7 mouse cellular contexts compared by ENCODE assay signal in the genomic region with DNA sequence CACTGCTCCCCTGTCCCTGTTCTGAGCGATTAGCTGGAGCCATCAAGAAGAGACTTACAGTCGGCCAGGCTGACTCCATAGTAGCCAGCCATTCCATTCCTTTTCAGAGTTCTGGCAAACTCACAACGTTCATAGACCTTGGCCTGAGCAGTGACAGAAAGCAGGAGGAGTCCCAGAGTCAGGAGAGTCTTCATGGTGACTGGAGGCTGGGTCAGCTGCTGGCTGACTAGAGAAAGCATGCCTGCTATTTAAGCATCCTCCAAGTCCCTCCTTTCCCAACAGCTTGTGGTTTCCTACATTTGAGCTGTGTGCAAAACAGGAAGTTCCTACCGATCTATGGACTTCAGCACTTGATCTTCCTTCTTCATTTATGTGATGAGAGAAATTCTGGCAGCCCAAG. TPM values are rescaled to one million over a fixed set of nuclear protein-coding genes. Genes with fewer than 3 reads are reported as not detected.
DNase-seq lines count a peak whose midpoint lies in the region; ATAC-seq and TF ChIP-seq lines count a peak whose summit lies in the region.

A gene (minus strand): TSS at position 273 of the 400 bp plus-strand sequence.

- no peak for ATAC-seq in forebrain, embryonic 16.5 days
- no peak for ATAC-seq in limb, embryonic 14.5 days (ENCODE audit: low FRiP score, low read depth)
- no peak for ATAC-seq in midbrain, embryonic 16.5 days
- no peak for ATAC-seq in cerebellum, adult (ENCODE audit: insufficient number of reproducible peaks, low FRiP score, low TSS enrichment)

- H3K36me3 ChIP-seq in forebrain, embryonic 16.5 days (ENCODE audit: control insufficient read depth, insufficient read depth), result no peaks in the 10 kb centered on the region
- H3K36me3 ChIP-seq in limb, embryonic 14.5 days (ENCODE audit: control insufficient read depth, insufficient read depth, low read length), result no peaks in the 10 kb centered on the region
- H3K36me3 ChIP-seq in midbrain, embryonic 16.5 days (ENCODE audit: control insufficient read depth, insufficient read depth, low read length), result no peaks in the 10 kb centered on the region

- H3K9me3 ChIP-seq in forebrain, embryonic 16.5 days (ENCODE audit: control insufficient read depth, low read length), result no peaks in the 10 kb centered on the region
- H3K9me3 ChIP-seq in limb, embryonic 14.5 days (ENCODE audit: control insufficient read depth, low read length), result no peaks in the 10 kb centered on the region
- H3K9me3 ChIP-seq in midbrain, embryonic 16.5 days (replicated peaks; ENCODE audit: control insufficient read depth, low read length, poor library complexity, severe bottlenecking), result no peaks in the 10 kb centered on the region

- WGBS in forebrain, embryonic 16.5 days, result 62% methylated on average over 4 of the region's 4 CpGs
- WGBS in limb, embryonic 14.5 days, result 61% methylated on average over 4 of the region's 4 CpGs
- WGBS in midbrain, embryonic 16.5 days, result 71% methylated on average over 4 of the region's 4 CpGs

- H3K4me3 ChIP-seq in forebrain, embryonic 16.5 days (replicated peaks; ENCODE audit: low read length), result no peak within 1 kb of the TSS
- no peak within 1 kb of the TSS for H3K4me3 ChIP-seq in limb, embryonic 14.5 days (replicated peaks; ENCODE audit: low read length)
- no peak within 1 kb of the TSS for H3K4me3 ChIP-seq in midbrain, embryonic 16.5 days (ENCODE audit: low read depth, low read length)

- no peaks in the 10 kb centered on the region for H3K4me1 ChIP-seq in forebrain, embryonic 16.5 days (replicated peaks; ENCODE audit: control insufficient read depth, insufficient read depth, low read length)
- H3K4me1 ChIP-seq in limb, embryonic 14.5 days (ENCODE audit: control insufficient read depth, insufficient read depth, low read length), result no peaks in the 10 kb centered on the region
- H3K4me1 ChIP-seq in midbrain, embryonic 16.5 days (ENCODE audit: control insufficient read depth, insufficient read depth, low read length), result no peaks in the 10 kb centered on the region

- no peak within 1 kb of the TSS for H3K4me2 ChIP-seq in forebrain, embryonic 16.5 days (ENCODE audit: low read length)
- no peak within 1 kb of the TSS for H3K4me2 ChIP-seq in limb, embryonic 14.5 days (replicated peaks; ENCODE audit: low read depth, low read length, severe bottlenecking)
- no peak within 1 kb of the TSS for H3K4me2 ChIP-seq in midbrain, embryonic 16.5 days (ENCODE audit: low read length)

- H3K9ac ChIP-seq in forebrain, embryonic 16.5 days (replicated peaks; ENCODE audit: low read depth, low read length), result no peak within 1 kb of the TSS
- no peak within 1 kb of the TSS for H3K9ac ChIP-seq in limb, embryonic 14.5 days (ENCODE audit: low read depth, low read length, severe bottlenecking)
- H3K9ac ChIP-seq in midbrain, embryonic 16.5 days (ENCODE audit: low read depth, low read length), result no peak within 1 kb of the TSS

- H3K27me3 ChIP-seq in forebrain, embryonic 16.5 days (replicated peaks; ENCODE audit: control insufficient read depth, insufficient read depth, low read length), result no peaks in the 10 kb centered on the region
- no peaks in the 10 kb centered on the region for H3K27me3 ChIP-seq in limb, embryonic 14.5 days (ENCODE audit: control insufficient read depth, insufficient read depth, low read length)
- H3K27me3 ChIP-seq in midbrain, embryonic 16.5 days (ENCODE audit: control insufficient read depth, insufficient read depth, low read depth, low read length), result no peaks in the 10 kb centered on the region

- no peak within 1 kb of the TSS for H3K27ac ChIP-seq in forebrain, embryonic 16.5 days (ENCODE audit: low read length)
- no peak within 1 kb of the TSS for H3K27ac ChIP-seq in limb, embryonic 14.5 days (replicated peaks; ENCODE audit: low read depth, low read length)
- H3K27ac ChIP-seq in midbrain, embryonic 16.5 days (ENCODE audit: low read length), result no peak within 1 kb of the TSS

- DNase-seq in 416B (ENCODE audit: low read depth) (peak; percentile 79), adipocyte (ENCODE audit: low spot score) (peak; percentile 97)
- DNase-seq in heart, postnatal 4 days, result no peak
- DNase-seq in limb, embryonic 14.5 days (ENCODE audit: low spot score), result no peak

- no peak for TF ChIP-seq POLR2A in limb, embryonic 14.5 days (IDR thresholded peaks at IDR 0.05; ENCODE audit: borderline replicate concordance, extremely low read depth, insufficient read depth, insufficient read length)

RNA-seq across cellular contexts. Expression of the gene that starts here (rescaled TPM):
- polyA plus RNA-seq in forebrain, embryonic 16.5 days (2015; fragmentation: Nextera tagmentation; extraction: Ambion mirVana), result 12.2 and 16.5 TPM in 2 replicates
- total RNA-seq in heart, postnatal 4 days (2021), result 10 to 100 TPM; 23.5 to 24.2 TPM
- 37.7 and 38.7 TPM in 2 replicates for polyA plus RNA-seq in limb, embryonic 14.5 days (2012; rRNA removed)
- polyA plus RNA-seq in limb, embryonic 14.5 days (2014; fragmentation: Nextera tagmentation; extraction: Ambion mirVana), result 95.7 and 105 TPM in 2 replicates
- 13.4 and 16.8 TPM in 2 replicates for polyA plus RNA-seq in midbrain, embryonic 16.5 days (2015; fragmentation: Nextera tagmentation; extraction: Ambion mirVana)

Comparison
In these comparisons a context has a peak if more than half of its experiments do, and no peak if none do; other contexts are left out.
1. DNase-seq: peak in 416B (single experiment) and adipocyte (single experiment); none in heart, postnatal 4 days (single experiment) and limb, embryonic 14.5 days (single experiment).